Mouse (Mus musculus) telencephalon, adult 2 months (tissue): ENCODE results near the gene Gfra1.
A peak's percentile ranks its signal among the peaks of the same experiment; 100 is the strongest.

Experiments
- DNase-seq: peaks from one replicate; pipeline ENCODE4 v3.0.0-alpha.2; 2011; ENCODE audit warnings: low read depth, low spot score

The Gfra1 gene

GRCm38 (mm10) chr19:58329305-58329704 lies 126.4 kb downstream of the Gfra1 start:
- no peak for DNase-seq

GRCm38 (mm10) chr19:58328014-58328413 lies 127.7 kb downstream of the Gfra1 start:
- DNase-seq = no peak

GRCm38 (mm10) chr19:58316474-58316873 lies 139.2 kb downstream of the Gfra1 start:
- no peak for DNase-seq

- no peak for DNase-seq
Measured at GRCm38 (mm10) chr19:58315681-58316080, 140.0 kb downstream of the Gfra1 start.

- no peak for DNase-seq
Measured at GRCm38 (mm10) chr19:58314631-58315030, 141.1 kb downstream of the Gfra1 start.

- DNase-seq = no peak
Measured at GRCm38 (mm10) chr19:58313785-58314184, 141.9 kb downstream of the Gfra1 start.

- DNase-seq = no peak
Measured at GRCm38 (mm10) chr19:58312492-58312891, 143.2 kb downstream of the Gfra1 start.

- no peak for DNase-seq
Measured at GRCm38 (mm10) chr19:58310334-58311315, 145.1 kb downstream of the Gfra1 start.

GRCm38 (mm10) chr19:58309620-58310275 lies 146.0 kb downstream of the Gfra1 start:
- no peak for DNase-seq

GRCm38 (mm10) chr19:58301105-58301504 lies 154.6 kb downstream of the Gfra1 start:
- no peak for DNase-seq

GRCm38 (mm10) chr19:58297926-58298325 lies 157.8 kb downstream of the Gfra1 start:
- DNase-seq = no peak

- no peak for DNase-seq
Measured at GRCm38 (mm10) chr19:58296842-58297190, 158.9 kb downstream of the Gfra1 start.

- DNase-seq = no peak
Measured at GRCm38 (mm10) chr19:58295986-58296841, 159.5 kb downstream of the Gfra1 start.

- DNase-seq = no peak
Measured at GRCm38 (mm10) chr19:58288145-58288544, 167.6 kb downstream of the Gfra1 start.

- DNase-seq = no peak
Measured at GRCm38 (mm10) chr19:58275281-58275680, 180.4 kb downstream of the Gfra1 start.

GRCm38 (mm10) chr19:58271815-58272214 lies 183.9 kb downstream of the Gfra1 start:
- no peak for DNase-seq

- peak; percentile 36 for DNase-seq
Measured at GRCm38 (mm10) chr19:58270778-58271177, 184.9 kb downstream of the Gfra1 start.

GRCm38 (mm10) chr19:58268476-58268875 lies 187.2 kb downstream of the Gfra1 start:
- DNase-seq = no peak

GRCm38 (mm10) chr19:58266600-58266999 lies 189.1 kb downstream of the Gfra1 start:
- DNase-seq = no peak

GRCm38 (mm10) chr19:58260934-58261333 lies 194.8 kb downstream of the Gfra1 start:
- no peak for DNase-seq

- DNase-seq = no peak
Measured at GRCm38 (mm10) chr19:58259250-58259649, 196.5 kb downstream of the Gfra1 start.

GRCm38 (mm10) chr19:58256485-58256884 lies 199.2 kb downstream of the Gfra1 start:
- DNase-seq = no peak
